Mouse (Mus musculus): ENCODE data around the gene Prdm1.

The Prdm1 gene

GRCm38 (mm10) chr10:44420211-44420610 lies 108.1 kb downstream of the Prdm1 start:
- no peak for DNase-seq (ENCODE audit: low spot score)

DNA sequence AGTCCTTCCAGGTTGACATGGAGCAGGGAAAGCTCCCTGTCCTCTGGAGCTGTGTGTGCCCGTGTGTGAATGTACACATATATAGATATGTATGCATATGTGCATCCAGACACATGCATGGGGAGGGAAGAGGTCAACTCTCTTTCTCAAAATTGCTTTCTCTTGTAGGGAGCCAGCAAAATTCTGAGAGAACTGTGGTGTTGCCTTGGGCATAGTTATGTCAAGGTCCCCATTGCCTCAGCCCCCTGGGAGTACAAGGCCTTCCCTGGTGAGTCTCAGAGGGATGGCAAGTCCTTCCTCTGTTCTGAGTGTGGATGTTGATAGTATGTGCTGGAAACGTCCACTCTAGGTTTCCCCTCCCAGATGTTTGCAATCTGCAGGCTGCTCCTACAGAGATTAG lies 109.4 kb downstream of the Prdm1 start:
- DNase-seq (ENCODE audit: low spot score) = no peak

- DNase-seq (ENCODE audit: low spot score) = no peak
Measured at GRCm38 (mm10) chr10:44415576-44415975, 112.7 kb downstream of the Prdm1 start.

DNA sequence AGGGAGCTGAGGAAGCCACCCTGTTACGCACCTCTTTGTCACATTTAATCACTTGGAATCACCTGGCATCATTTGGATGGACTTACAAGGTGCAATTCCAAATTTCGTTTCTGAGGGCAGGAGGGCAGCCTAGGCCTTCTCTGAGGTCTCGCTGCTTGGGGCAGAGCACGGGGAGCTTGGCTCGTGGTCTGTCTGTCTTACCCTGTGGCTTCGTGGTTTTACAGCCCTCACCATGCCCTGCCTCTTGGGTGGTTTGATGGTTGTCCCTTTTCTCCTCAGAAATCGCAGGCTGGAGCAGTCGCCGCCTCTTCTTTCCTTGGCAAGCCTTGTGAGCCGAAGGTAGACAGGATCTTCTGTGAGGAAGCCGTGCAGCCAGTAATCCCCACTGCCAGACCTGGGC lies 118.3 kb downstream of the Prdm1 start:
- DNase-seq (ENCODE audit: low spot score) = no peak

GRCm38 (mm10) chr10:44409054-44409453 lies 119.2 kb downstream of the Prdm1 start:
- DNase-seq (ENCODE audit: low spot score) = no peak

DNA sequence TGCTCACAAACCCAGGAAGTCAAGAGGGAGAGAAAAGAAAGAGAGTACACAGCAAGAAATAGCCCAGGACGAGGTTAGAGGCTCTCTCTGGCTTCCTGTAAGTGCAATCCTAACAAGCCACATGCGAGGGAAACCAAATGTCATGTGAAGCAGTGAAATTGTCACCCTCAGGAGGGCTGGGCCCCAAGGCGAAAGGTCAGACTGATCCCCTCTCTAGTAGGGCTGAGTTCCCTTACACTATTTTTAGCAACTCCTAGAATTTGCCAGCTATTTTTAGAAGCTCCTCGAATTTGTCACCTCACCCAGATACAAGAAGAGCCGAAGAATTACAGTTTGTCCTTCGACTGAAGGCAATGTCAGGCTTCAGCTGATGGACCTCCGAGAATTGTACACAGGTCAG lies 124.9 kb downstream of the Prdm1 start:
- DNase-seq (ENCODE audit: low spot score) = no peak

- DNase-seq (ENCODE audit: low spot score) = no peak
Measured at GRCm38 (mm10) chr10:44401600-44401999, 126.7 kb downstream of the Prdm1 start.

DNA sequence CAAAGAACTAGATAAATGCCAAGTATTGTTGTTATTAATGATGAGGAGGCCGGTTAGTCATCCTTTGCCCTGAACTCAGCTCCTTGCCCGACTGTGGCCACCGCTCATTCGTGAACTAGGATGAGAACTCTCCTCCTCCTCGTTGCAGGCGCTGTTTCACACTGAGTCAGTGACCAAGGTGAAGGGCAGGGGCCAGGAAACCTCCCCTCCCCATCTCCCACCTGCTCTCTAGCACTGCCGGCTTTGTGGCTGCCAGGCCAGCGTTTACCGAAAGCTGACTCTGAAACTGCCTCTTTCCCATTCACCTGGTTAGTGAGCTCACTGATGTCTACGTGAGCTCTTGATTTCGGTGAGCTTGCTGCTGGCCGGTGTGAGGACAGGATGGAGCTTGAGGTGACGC lies 127.7 kb downstream of the Prdm1 start:
- no peak for DNase-seq (ENCODE audit: low spot score)

DNA sequence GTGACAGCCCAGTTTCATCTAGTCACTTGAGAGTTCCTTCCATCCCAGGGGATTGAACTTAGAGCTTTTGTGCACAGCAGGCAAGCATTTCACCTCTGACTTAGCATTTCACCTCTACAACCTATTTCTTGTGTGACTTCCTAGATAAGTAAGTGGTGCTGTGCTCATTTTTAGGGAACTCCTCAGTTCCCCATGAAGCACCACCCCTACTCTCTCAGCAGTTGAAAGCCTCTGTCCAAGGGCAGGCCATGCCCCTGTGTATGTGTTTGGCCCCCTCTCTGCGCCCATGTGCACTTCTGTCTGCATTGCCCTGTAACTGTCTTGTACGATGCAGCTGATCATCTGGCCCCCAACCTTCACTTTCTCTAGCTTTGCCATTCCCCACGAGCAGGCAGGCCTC lies 128.2 kb downstream of the Prdm1 start:
- DNase-seq (ENCODE audit: low spot score) = no peak

- DNase-seq (ENCODE audit: low spot score) = no peak
Measured at GRCm38 (mm10) chr10:44392855-44393254, 135.4 kb downstream of the Prdm1 start.

DNA sequence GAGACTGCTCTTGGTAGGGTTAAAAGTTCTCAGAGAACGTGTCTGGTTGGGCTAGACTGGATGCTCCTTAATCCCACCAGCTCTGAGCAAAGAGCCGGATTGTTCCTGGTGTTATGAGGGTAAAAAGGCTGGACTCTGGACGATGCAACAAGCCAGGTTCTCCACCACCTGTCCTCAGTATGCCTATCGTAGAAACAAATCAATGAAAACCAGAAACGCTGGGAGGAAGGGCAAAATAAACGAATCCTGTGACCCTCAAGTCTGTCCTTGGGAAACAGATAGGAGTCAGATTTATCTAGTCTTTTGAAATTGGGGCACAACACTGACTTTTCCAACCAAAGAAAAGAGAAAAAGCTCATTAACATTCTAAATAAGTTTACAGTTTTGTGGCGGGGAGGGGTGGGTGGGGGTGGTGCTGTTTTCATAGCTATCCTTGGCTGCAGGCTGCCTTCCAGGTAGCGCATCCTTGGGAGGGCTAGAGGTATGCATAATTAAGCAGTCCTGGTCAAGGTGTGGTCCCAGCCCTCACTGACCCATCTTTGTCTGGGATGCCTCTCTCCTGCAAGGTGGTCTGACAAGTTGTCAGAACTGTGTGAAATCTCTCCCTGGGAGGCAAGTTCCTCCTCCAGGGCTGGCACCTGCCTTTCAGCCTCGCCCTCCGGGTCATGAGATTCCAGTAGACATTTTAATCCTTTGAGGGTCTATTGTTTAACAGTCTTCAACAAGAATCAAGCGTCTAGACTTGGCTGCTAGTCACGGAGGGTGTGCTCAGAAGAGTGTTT lies 136.6 kb downstream of the Prdm1 start:
- no peak for DNase-seq (ENCODE audit: low spot score)

GRCm38 (mm10) chr10:44390286-44390685 lies 138.0 kb downstream of the Prdm1 start:
- DNase-seq (ENCODE audit: low spot score) = no peak

- no peak for DNase-seq (ENCODE audit: low spot score)
Measured at GRCm38 (mm10) chr10:44388706-44389233, 139.5 kb downstream of the Prdm1 start.

All from left cerebral cortex, adult 11 months (tissue).